Mouse (Mus musculus): ENCODE measurements around the gene Pts. TPM values are rescaled to one million over a fixed set of nuclear protein-coding genes. Genes with fewer than 3 reads are reported as not detected.

Gene Pts
- total and polyA plus RNA-seq, 3 experiments = 24.6 TPM; not detected in 1

GRCm38 (mm10) chr9:50482743-50483142 is 45.8 kb downstream of the Pts start:
- peak; percentile 39 for DNase-seq (ENCODE audit: low read depth, low spot score)
- Histone ChIP-seq H3K4me1 (ENCODE audit: control insufficient read depth in 1 of 2, insufficient read depth in 2 of 2, low read length in 2 of 2) (peaks cover 0 to 5% of the 10 kb centered on the region in 2 experiments; a peak in 1 of 4 replicates), H3K4me3 (ENCODE audit: control insufficient read depth in 1 of 2, insufficient read depth in 1 of 2, low read depth in 2 of 2, low read length in 2 of 2) (no peak overlapping the region), H3K27ac (ENCODE audit: control insufficient read depth, low read depth, low read length) (no peak overlapping the region), H3K9me3 (replicated peaks; ENCODE audit: insufficient read depth, low read length) (no peaks in the 10 kb centered on the region), H3K79me2 (ENCODE audit: control insufficient read depth, insufficient read depth, low read length, poor library complexity) (no peaks in the 10 kb centered on the region), H3K9ac (ENCODE audit: control insufficient read depth, low read depth, low read length, poor library complexity, severe bottlenecking) (no peak overlapping the region), H3K27me3 (ENCODE audit: control insufficient read depth in 1 of 2, insufficient read depth in 2 of 2, low read length in 2 of 2) (no peaks in the 10 kb centered on the region; a peak in 2 of 4 replicates), H3K36me3 (ENCODE audit: control insufficient read depth in 1 of 2, insufficient read depth in 2 of 2, low read length in 2 of 2) (no peaks in the 10 kb centered on the region)
- TF ChIP-seq MAX (IDR thresholded peaks at IDR 0.05; ENCODE audit: low read length) (peak; percentile 79), USF1 (IDR thresholded peaks at IDR 0.05; ENCODE audit: low read depth, low read length) (0 out of 2 replicates have a peak, but pooled peaks have one; percentile 21), POLR2A (IDR thresholded peaks at IDR 0.05; ENCODE audit: control insufficient read depth in 1 of 2, insufficient read depth in 1 of 2, low read depth in 1 of 2, low read length in 2 of 2, poor library complexity in 1 of 2) (no peak)

- Histone ChIP-seq H3K27me3 (ENCODE audit: control insufficient read depth in 1 of 2, insufficient read depth in 2 of 2, low read length in 2 of 2) (no peaks in the 10 kb centered on the region), H3K4me3 (ENCODE audit: control insufficient read depth in 1 of 2, insufficient read depth in 1 of 2, low read depth in 2 of 2, low read length in 2 of 2) (no peak overlapping the region), H3K4me1 (ENCODE audit: control insufficient read depth in 1 of 2, insufficient read depth in 2 of 2, low read length in 2 of 2) (peaks cover 0 to 5% of the 10 kb centered on the region in 2 experiments; a peak in 1 of 4 replicates), H3K9ac (ENCODE audit: control insufficient read depth, low read depth, low read length, poor library complexity, severe bottlenecking) (no peak overlapping the region), H3K79me2 (ENCODE audit: control insufficient read depth, insufficient read depth, low read length, poor library complexity) (no peaks in the 10 kb centered on the region), H3K36me3 (ENCODE audit: control insufficient read depth in 1 of 2, insufficient read depth in 2 of 2, low read length in 2 of 2) (no peaks in the 10 kb centered on the region), H3K9me3 (replicated peaks; ENCODE audit: insufficient read depth, low read length) (no peaks in the 10 kb centered on the region), H3K27ac (ENCODE audit: control insufficient read depth, low read depth, low read length) (no peak overlapping the region)
- TF ChIP-seq ETS1 (IDR thresholded peaks at IDR 0.05; ENCODE audit: low read depth, low read length) (no peak), ZC3H11A (IDR thresholded peaks at IDR 0.05; ENCODE audit: low read depth, low read length) (no peak), USF2 (IDR thresholded peaks at IDR 0.05; ENCODE audit: borderline replicate concordance in 1 of 2, insufficient read depth in 1 of 2, low read depth in 1 of 2, low read length in 2 of 2) (no peak), EP300 (IDR thresholded peaks at IDR 0.05; ENCODE audit: low read depth in 1 of 2, low read length in 2 of 2) (no peak), MEF2A (IDR thresholded peaks at IDR 0.05; ENCODE audit: extremely low read depth, insufficient replicate concordance, low read depth, low read length, poor library complexity, severe bottlenecking) (no peak), GATA1 (IDR thresholded peaks at IDR 0.05; ENCODE audit: low read depth, low read length) (no peak), ELF1 (IDR thresholded peaks at IDR 0.05; ENCODE audit: low read depth, low read length) (no peak), KAT2A (conservative IDR thresholded peaks at IDR 0.05; ENCODE audit: low read depth, low read length) (no peak), MYB (IDR thresholded peaks at IDR 0.05; ENCODE audit: low read depth, low read length) (no peak), CHD1 (IDR thresholded peaks at IDR 0.05; ENCODE audit: low read depth, low read length) (no peak), JUND (IDR thresholded peaks at IDR 0.05; ENCODE audit: low read depth, low read length) (no peak), CTCF (IDR thresholded peaks at IDR 0.05 in 2 of 3, conservative IDR thresholded peaks at IDR 0.05 in 1 of 3; ENCODE audit: control insufficient read depth in 1 of 3, insufficient read depth in 1 of 3, low read depth in 2 of 3, low read length in 3 of 3, poor library complexity in 1 of 3, severe bottlenecking in 1 of 3) (no peak), GABPA (IDR thresholded peaks at IDR 0.05; ENCODE audit: low read depth, low read length) (no peak)
- DNase-seq (ENCODE audit: low read depth, low spot score) = no peak
Observed at GRCm38 (mm10) chr9:50479476-50479875, 49.0 kb downstream of the Pts start.

Data from MEL (cell line).